Mouse (Mus musculus): ENCODE measurements around the gene Dync2h1. TPM values are rescaled to one million over a fixed set of nuclear protein-coding genes. Genes with fewer than 3 reads are reported as not detected.
"Not testable (repeated sequence)": the region's sequence is repeated elsewhere in the genome, so short reads cannot be mapped to it uniquely, and the experiment has no call there.

Gene Dync2h1
- 10 to 100 TPM; 25.6 to 28.8 TPM for total RNA-seq (2021)
- long read RNA-seq, partial matches to known transcripts: 2 of 12 reads
- long read RNA-seq, other reads (novel, unspliced or antisense): 10 of 12 reads

DNA sequence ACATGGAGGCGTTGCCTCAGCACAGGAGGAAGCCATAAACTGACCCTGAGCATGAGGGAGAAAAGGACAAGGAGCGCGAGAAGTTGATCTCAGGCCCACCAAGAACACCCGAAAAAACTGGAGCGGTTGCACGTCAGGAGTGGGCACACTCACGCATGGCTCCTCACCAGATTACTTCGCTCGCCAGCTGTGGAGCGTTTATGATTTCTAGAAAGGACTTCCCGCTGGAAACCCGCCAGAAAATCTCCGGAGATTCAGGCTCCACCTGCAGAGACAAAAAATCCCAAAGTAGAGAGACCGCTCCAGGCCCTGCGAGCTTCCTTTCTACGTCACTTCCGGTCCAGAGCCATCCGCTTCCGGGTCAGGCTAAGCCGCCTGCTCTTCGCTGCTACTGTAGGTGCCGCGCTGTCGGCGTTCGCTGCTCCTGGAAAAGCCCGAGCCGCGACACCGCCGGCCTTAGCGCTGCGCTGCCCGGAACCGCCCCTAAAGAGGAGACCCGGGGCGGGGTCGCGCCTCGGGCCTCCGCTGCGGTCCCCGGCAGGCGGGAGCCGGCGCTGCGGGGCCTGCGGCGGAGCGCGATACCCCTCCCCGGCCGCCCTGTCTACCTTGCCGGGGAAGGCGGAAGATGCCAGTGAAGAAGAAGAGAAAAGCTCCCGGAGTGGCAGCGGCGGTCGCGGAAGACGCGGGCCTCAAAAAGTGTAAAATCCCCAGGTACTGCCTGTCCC lies at the start of gene Dync2h1, which contains the start of gene Dcun1d5:
Dync2h1 (minus strand) TSS at position 275 of the 725 bp plus-strand sequence.
Dcun1d5 (plus strand) TSS at position 349 of the 725 bp plus-strand sequence.
- DNase-seq (ENCODE audit: low spot score in 2 of 2): peak; percentile 92 to 93

DNA sequence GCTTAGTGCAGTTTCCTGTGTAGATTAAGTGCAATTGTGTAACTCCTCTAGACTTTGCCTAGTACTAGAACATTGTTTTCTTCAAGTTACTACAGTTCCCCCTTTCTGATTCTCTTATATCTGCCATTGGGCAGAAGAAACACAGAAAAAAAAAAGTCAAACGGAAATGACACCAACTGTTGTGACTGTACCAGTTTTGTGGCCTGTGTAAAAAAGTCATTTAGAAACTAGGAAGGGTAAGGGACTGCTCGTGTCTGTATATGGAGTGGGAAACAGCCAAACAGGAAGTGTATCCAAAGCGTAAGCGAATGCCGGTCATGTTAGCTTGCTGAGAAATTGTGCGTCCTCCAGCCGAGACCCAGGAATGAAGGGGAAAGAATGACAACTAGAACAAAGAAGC lies 37.2 kb upstream of the Dync2h1 start:
- no peak for DNase-seq (ENCODE audit: low spot score in 2 of 2)

DNA sequence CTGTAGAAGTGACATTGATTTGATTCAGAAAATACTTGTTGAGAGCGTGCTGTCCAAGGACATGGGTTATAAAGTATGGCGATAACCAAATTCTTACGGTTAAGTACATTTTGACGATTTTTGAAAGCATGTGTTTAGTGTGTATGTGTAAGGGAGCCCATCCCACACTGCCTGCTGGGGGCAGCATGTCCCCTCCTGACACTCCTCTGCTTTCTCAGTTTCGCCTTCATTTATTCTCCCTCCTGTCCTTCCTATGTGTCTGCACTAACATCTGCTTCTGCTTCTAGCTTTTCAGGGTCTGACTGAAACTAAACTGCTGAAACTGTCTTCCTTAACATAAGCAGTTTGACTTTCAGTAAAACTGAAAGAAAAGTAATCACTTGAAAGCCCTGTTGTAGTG lies 36.8 kb upstream of the Dync2h1 start:
- no peak for DNase-seq (ENCODE audit: low spot score in 2 of 2)

DNA sequence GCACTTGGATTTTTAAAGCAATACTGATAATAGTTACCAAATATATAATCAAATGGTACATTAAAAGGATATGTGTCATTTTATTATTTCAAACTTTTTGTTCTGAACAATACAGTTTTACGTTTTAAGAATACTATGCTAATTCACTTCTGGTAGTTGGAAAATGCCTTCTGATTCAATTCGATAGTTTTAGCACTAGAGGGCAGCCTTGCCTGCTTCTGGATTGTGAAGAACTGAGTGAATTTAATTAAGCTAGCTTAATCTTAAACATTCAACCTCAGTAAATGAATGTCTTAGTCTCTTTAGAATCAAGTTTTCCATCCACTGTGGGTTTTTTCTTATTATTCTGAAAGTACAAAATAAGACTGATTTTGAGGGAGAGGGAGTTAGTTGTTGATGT lies 32.0 kb upstream of the Dync2h1 start:
- peak in 1 of 2 experiments; percentile 18 for DNase-seq (ENCODE audit: low spot score in 2 of 2)

DNA sequence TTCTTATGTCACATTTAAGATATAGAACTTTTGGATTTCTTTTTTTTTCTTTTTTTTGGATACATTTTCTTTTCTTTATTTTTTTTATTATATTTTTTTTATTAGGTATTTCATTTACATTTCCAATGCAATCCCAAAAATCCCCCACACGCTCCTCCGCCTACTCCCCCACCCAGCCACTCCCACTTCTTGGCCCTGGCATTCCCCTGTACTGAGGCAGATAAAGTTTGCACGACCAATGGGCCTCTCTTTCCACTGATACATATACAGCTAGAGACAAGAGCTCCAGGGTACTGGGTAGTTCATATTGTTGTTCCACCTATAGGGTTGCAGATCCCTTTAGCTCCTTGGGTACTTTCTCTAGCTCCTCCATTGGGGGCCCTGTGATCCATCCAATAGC lies 6.4 kb upstream of the Dync2h1 start:
- not testable (repeated sequence) for DNase-seq (ENCODE audit: low spot score in 2 of 2)

DNA sequence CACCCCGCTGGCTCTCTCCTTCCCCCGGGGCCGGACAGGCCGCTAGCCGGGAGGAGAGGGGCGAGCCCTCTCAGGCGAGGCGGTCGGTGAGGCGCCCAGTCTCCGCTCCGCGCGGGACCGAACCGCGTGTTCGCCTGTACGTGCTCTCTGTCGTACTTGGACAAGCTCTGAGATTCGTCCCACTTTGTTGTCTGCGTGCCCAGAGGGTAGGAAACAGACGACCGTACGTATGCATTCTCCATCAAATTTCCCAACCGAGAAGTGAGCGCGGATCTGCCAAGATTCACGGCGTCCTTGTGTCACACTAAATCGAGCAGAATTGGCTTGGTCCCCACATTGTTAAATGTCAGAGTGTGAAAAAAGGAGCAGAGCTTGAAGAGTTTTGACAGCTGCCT lies 648 bp upstream of the Dync2h1 start:
- DNase-seq (ENCODE audit: low spot score in 2 of 2): peak; percentile 53 to 65

DNA sequence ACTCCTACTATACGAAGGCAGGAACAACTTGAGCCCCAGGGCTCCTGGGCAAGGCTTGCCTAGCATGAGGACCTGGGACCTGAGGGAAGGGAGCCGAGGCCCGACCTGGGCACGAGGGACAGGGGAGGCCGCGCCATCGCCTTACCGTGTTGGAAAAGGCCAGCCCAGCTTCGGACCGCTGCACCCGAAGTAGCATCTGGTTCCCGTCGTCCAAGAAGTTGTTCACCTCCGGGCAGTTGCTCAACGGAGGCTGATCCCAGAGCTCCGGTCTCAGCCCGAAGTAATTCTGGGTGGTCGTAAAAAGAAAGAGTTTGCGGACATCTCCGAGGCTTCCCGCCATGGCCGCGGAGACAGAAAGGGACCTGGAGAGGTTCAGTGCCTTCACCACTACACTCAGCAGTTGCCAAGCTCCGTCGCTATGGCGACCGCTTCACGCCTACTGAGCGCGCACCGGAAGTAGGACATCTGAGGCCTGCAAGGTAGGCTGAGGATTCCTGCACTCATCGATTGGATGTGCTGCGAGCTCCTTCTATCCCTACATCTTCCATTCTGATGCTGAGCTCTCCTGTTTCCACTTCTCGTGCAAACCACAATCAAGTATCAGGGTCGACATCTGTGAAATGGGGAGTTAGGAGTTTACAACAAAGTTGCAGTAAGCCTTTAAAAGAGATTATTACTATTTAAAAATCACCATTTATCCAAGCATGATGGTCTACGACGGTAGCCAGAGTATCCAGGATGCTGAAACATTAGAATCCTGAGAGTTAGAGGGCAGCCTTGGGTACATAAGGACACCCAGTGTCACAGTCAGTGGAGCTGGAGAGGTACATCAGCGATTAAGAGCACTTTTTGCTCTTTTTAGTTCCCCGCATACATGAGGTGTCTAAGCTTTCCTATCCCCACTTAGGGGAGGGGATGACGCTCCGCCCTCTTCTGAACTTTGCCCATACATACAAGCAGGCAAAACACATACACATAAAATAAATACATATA lies 7.3 kb downstream of the Dync2h1 start:
- peak; percentile 86 for DNase-seq (ENCODE audit: low spot score in 2 of 2)

DNA sequence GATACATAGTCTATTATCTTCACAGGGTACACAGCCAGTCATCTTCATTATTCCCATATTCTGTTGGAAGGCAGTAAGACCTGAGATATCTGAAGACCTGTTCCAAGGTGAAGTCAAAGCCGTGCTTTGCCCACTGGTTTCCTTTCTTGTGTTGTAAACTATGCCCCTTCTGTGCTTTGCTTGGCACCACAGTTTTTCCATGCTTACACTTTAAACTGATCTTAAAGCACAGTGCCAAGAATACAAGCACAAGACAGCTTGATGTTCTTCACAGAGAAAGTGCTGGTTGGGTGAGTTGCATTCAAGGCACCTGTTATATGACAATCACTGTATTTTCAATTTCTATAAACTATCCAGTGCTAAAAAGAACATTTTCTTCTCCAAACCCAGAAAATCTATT lies 10.5 kb downstream of the Dync2h1 start:
- no peak for DNase-seq (ENCODE audit: low spot score in 2 of 2)

DNA sequence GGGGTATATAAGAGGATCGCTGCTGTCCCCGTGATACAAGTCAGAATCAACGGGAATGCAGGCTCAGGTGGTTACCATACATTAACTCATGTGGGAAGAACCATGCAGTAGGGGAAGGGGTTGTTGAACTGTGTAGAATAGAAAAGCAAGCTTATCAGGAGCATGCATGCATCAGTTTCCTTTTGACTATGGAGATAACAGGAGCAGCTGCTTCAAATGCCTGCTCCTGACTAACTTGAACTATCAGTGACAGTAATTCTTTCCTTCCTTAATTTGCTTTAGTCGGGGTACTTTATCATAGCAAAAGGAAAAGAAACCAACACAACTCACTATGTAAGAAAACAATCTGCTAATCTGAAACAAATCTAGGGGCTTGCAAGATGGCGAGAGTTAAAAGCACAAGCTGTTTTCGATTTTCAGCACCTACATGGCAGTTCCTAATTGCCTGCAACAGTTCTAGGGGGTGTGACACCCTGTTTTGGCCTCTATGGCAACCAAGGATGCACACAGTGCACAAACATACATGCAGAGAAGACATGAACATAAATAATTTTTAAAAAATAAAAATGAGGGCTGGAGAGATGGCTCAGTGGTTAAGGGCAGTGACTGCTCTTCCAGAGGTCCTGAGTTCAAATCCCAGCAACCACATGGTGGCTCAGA lies 16.8 kb downstream of the Dync2h1 start:
- DNase-seq (ENCODE audit: low spot score in 2 of 2): no peak

DNA sequence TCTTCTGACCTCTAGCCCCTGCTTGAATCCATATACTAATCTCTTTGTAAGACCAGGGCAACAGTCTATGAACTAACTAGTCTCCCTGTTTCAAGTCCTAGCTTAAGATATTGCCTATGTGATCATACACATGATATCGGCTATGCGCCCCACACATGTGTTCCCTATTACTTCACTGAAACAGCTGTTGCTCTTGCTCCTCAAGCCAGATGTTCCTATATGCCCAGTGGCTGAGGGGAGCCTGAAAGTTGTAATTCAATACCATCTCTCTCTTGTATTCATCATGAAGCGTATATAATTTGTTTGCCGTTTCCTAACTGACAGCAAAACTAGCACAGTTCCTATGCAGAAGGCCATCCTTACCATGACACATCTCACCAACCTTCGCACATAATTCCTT lies 23.6 kb downstream of the Dync2h1 start:
- DNase-seq (ENCODE audit: low spot score in 2 of 2): no peak

DNA sequence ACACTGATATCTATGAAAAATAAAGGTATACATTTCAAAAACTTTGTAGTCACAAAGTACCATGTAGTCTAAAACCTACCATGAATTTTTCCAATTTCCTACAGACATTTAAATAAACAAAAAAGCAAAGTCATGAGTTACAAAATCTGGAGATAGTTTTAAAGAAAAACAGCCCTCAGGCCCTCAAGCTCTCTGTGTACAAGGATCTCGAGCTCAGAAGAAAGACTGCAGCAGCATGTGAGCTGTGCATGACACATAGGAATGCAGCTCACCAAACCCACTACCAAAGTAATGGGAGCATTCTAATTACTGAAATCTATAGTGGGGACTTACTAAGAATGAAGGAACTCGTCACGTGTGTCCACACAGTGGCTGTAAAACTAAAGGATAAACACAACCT lies 24.5 kb downstream of the Dync2h1 start:
- DNase-seq (ENCODE audit: low spot score in 2 of 2): no peak

DNA sequence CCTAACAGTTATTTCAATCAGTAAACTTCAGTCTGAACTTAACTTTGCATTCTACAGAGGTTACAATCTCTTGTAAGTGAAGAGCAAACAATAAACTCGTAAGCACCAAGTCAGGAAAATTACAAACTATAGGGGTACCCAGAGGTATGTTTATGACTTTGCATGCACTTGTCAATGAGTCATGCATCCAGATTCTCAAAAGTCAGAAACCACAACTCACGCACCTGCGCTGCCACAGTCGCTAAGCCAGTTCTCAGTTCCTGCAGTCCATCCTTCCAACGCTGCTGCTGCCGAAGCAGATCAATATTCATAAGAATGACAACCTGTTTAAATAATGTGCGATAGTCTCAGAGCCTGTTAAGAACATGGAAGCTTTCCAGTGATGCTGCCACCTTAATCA lies 25.6 kb downstream of the Dync2h1 start:
- DNase-seq (ENCODE audit: low spot score in 2 of 2): no peak

DNA sequence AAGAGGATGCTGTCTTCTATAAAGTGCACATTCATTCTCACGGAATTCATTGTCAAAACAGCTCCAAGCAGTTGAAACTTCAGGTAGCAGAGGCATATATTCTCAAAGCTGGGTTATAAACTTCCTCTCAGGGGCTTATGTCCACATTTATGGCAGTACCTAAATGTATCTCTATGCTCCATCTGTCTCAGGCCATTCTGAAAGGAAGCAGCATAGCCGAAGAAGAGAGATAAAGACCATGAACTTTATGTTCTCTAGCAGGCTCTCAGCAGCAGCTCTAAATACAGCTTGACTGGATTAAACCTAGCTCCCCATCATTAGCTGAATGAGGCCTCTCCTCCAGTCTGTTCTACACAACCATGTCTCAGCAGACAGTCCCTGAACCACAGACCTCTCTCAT lies 29.9 kb downstream of the Dync2h1 start:
- DNase-seq (ENCODE audit: low spot score in 2 of 2): no peak

DNA sequence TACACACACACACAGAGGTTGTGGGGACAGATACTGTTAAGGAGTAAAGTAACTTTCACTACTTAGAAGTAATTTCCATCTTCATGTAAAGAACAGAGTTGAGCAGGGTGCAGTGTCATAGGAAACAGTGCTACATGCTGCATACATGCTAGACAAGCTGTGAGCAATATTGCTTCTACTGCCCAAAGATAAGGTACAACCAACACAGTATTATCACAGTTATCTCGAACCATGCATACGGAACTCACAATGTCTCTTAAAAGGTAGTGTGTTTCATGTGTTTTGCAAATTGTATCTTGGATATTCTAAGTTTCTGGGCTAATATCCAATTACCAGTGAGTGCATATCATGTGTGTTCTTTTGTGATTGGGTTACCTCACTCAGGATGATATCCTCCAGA lies 61.4 kb downstream of the Dync2h1 start:
- DNase-seq (ENCODE audit: low spot score in 2 of 2): no peak

DNA sequence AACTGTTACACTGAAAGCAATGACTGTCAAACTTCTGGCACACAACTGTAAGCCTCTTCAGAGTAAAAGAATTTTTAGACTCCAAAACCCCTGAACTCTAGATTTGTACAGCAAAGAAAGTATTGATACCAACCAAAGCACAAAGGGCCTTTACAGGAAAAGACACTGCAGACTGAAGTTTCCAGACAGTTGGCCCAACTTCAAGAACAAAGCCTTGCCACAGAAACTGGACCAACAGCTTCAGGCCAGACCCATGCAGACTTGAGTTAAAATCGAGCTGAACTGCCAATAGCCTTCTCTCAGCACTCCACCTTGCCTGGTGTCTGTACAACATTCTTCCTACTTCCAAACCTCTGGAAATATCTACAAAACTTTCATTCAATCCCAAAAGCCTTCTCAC lies 74.1 kb downstream of the Dync2h1 start:
- no peak for DNase-seq (ENCODE audit: low spot score in 2 of 2)

DNA sequence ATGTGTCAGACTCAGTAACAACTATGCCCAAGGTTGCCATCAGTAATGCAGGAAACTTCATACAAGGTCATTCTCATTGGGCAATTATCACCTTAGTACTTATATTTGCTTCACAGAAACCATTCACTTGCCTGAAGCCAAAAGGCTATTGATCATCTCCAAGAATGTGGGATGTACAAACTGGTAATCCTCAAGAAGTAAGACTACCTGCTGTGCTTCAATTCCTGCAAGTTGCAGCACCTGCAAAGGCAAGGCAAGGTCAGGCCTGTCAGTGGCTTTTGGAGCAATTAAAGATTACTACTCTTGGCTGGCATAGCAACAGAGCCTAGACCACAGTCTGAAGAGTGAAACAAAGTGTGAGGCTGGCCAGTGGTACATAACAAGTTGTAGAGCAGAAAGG lies 82.9 kb downstream of the Dync2h1 start:
- DNase-seq (ENCODE audit: low spot score in 2 of 2): no peak

DNA sequence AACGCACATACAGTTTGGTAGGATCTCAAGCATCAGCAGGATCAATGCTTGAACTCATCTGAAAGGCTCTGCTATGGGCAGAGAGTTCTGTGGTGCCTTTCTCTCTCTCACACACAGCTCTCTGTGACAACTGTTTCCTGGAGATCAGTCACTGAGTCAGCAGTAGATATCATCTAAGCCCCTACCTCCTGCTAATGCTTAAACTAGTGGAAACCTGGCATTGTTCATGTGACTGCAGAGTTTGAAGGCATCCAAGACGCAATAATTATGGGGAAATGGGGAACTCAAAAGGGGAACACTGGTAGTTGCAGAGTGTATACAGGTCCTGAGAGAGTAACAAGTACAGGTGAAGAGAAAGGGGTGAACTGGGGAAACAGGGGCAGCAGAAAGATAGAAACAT lies 109.6 kb downstream of the Dync2h1 start:
- DNase-seq (ENCODE audit: low spot score in 2 of 2): no peak

DNA sequence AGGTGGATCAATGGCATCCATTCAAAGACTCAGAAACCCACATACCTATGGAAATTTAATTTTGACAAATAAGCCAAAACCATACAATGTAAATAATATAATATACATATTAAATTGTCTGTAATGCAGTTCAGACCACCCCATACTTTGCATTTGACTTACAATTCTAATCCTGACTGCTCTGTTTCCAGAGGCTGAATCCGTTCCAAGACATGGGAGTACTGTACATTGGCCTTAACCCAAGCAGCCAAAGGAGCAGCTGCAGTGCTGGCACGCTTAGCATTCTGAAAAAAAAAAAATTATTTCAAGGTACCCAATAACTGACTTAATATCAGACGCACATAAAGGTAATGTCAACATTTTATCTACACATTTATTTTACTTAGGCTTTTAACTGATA lies 113.4 kb downstream of the Dync2h1 start:
- no peak for DNase-seq (ENCODE audit: low spot score in 2 of 2)

DNA sequence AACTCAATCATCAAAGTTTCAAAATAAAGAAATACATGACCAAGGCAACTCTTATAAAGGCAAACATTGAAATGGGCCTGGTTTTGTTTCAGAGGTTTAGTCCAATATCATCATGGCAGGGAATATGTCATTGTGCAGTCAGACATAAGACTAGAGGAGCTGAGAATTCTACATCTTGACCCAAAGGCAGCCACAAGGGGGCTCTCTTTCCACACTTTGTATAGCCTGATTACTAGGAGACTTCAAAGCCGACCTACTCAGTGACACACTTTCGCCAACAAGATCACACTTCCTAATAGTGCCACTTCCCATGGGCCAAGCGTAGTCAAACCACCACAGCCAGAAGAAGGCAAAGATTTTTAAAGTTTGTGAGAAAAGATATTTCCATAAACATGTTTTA lies 133.7 kb downstream of the Dync2h1 start:
- DNase-seq (ENCODE audit: low spot score in 2 of 2): peak; percentile 8 to 34

DNA sequence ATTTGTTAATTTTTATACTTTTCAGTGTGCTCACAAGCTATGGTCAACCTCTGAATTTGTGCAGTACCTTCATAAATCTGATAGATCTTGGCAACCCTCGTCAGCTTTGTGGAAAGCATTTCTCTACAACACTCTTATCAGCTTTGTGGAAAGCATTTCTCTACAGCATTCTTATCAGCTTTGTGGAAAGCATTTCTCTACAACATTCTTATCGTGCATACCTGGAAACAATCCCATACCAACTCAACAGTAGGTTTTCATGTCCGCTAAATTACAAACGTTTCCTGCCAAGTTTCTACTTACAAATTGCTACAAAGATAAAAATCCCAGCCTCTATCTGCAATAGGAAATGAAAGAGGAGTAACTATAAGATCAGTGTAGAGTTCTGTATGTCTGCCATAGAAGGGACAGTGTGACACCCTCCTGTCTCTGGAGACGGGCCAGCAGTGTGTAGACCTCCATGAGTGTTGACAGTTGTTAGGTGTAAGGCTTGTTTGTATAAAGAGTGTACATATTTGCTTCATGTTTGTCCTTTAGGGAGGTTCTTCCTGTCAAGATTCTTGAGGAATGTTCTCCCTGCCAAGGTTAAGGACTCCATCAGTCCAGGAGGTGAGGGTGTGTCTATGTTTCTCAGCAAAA lies 141.5 kb downstream of the Dync2h1 start:
- DNase-seq (ENCODE audit: low spot score in 2 of 2): no peak

DNA sequence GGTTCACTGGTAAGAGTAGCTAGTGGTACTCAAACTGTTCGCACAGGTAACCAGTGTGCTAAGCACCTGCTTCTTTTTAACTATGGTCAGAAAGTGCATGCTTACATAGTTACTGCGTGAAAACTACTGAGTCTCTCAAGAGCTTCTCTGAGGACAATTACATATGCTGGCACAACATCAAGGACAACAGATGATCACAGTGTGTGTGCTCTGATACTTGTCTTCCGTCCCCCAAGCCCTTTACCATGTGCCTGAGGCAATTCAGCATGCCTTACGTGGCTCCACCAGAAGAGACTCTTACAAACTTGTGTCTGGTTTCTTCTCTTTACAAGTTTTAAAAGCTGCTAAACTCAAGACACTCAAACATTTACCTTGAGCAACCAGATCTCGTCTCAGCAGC lies 143.0 kb downstream of the Dync2h1 start:
- no peak for DNase-seq (ENCODE audit: low spot score in 2 of 2)

All from layer of hippocampus, postnatal 10 days (tissue).